Mouse (Mus musculus) liver, adult (tissue): ENCODE measurements around the gene Kcnk2.

Source experiments
- GATA4 ChIP-seq: IDR thresholded peaks from 2 replicates; pipeline ENCODE4 v1.6.1; 2014; ENCODE audit warnings: mild to moderate bottlenecking, low read length; ENCODE audit not compliant: insufficient replicate concordance

Gene Kcnk2

DNA sequence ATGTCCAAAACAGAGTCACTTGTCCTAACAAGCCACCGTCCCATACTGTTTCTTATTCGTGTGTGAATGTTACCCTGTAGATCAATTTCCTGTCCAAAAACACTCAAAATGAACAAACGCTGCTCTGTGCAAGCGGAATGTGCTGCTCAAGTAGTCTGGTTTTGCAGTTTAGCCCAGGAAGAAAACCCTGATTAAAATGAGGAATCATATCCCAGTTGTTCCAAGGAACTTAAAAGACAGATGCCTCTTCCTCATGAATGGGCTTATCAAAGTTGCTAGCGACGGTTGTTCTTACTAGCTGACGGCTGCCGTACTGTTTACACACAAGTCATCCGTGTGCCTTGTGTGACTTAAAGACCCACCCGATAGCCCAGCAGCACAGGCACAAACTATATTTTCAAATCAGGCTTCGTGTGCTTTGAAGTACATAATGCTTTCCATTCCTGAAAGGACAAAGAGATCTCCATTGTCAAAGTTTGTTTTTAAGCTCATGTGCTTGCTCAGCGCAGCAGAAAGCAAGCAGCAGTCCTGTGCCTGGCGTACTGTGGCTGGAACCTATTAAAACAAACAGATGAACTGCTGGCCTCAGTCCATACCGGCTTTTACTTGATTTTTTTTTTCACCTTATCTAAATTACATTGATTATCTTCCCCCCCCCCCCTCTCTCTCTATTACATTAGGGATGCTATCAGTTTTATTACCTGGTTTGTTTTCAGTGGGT, at the start of gene Kcnk2:
TSS of gene Kcnk2 (minus strand) at position 51 of the 721 bp plus-strand sequence.
- no peak for TF ChIP-seq GATA4

- no peak for TF ChIP-seq GATA4
Observed at GRCm38 (mm10) chr1:189440741-189441140, 38.7 kb upstream of the Kcnk2 start.

- TF ChIP-seq GATA4, result no peak
Observed at GRCm38 (mm10) chr1:189437126-189437525, 35.1 kb upstream of the Kcnk2 start.

DNA sequence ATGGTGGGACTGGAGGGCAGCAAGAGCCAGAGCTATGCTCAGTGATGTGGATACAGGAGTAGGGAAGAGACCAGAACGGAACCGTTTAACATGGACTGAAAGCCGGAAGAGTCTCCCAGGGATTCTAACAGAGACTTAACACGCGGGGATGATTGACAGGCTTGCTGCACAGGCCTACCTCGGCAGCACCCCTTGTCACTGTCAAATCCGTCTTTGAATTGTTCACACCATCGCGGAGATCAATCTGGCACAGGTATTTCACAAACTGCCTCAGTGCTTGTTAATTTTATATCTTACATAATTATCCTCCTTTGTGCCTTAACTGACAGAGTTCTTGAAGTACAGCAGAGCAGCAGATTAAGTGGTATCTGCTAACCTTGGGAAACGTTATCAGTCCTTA, 33.4 kb upstream of the Kcnk2 start:
- TF ChIP-seq GATA4, result no peak

DNA sequence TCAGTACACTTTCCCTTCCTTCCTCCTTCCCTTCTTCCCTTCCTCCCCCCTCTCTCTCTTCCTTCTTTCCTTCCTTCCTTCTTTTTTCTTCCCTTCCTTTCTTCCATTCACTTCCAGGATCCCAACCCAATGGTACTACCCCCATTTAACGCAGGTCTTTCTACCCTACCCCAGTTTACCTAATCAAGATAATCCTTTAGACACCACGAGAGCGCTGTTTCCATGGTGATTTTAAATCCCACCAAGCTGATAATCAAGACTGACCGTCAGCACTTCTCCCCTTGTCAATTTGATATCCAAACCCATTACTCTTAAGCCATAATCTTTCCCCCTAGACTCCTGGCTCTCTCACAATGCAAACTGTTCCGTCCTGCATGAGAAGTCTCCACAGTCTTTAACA, 29.4 kb upstream of the Kcnk2 start:
- no peak for TF ChIP-seq GATA4

DNA sequence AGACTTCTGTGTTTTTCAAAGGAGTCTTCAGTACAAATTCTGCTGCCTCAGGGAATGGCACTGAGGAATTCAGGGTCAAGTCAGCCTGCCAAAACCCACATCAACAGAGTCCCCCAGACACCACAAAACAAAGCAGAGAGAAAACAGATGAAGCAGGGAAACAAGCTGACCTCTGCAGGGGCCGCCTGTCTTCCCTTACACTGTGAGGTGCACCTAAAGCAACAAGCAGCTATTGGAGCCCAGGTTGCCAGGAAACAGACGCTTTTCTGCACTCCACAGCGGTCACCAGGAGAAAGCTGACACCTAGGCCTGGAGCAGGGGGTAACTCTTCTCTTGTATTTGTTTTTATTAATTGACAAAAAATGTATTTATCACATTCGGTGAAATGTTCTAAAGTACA, 28.5 kb upstream of the Kcnk2 start:
- TF ChIP-seq GATA4, result no peak

GRCm38 (mm10) chr1:189429566-189429965, 27.5 kb upstream of the Kcnk2 start:
- no peak for TF ChIP-seq GATA4

GRCm38 (mm10) chr1:189426252-189426651, 24.2 kb upstream of the Kcnk2 start:
- TF ChIP-seq GATA4, result no peak

DNA sequence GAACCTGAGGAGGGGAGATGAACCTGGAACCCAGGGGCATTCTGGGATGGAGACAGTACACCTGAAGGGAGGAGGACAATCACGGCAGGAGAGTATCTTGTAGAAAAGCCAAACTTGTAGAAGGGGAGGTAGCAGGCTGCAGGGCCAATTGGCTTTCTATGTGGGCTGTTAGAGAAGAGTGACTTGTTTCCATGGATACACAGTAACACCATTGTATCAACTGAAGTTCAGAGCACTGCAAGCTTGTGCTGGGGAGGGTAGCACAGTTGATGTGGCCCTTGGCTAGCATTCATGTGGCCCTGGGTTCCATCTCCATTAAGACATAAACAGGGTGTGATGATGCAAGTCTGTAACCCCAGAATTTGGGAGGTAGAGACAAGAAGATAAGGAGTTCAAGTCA, 17.8 kb upstream of the Kcnk2 start:
- no peak for TF ChIP-seq GATA4

DNA sequence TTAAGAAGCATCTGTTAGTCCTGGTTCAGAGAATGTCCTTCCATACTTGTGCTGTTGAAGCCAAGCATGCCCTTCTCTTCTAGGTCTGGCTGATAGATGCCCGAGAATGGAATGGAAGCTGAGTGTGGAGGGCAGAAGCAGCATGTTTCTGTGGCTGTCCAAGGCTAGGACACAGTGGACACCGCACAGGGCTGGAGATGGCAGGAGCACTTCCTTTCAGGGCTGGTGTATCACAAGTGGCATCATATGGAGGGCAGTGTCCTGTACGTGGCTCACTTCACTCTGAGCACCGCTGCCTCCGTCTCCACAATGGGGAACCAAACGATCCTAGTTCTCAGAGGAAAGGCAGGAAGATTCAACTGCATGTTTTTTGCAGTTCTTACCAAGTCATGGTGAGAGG, 7.8 kb upstream of the Kcnk2 start:
- no peak for TF ChIP-seq GATA4

DNA sequence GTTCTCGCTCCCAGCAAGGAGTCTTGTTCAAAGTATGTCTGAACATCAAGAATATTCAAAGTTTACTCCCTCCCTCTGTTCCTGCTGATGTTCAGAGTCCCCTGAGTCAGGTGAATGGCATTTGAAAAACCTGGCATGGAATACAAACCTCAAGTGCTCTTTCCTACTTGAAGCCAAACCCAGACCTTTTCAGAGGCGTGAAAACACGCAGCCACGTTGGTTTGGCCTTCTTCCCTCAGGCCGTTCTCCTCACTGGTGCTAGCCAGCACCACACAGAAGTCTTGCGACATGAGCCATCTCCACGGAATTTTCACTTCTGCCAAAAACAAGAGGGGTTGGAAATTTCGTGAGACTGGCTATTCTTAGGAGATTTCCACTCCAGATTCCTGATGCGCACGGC, 3.1 kb upstream of the Kcnk2 start:
- no peak for TF ChIP-seq GATA4

DNA sequence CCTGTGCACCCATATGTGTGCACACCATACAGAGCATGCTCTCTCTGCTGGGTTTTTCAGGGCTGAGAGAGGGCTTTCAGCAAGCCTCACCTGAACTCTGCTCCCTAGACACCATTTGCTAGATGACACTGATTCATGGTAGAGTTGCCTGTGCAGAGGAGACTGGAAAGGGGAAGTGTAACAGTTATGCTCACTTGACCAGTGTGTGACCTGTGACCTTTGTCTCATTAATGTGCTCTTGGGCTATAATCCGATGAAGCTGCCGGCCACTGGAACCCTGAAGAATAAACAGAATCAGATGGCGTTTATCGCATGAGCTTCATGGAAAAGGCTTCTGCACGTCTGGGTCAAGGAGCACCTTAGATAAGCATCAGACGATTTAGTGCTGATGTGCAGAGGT, 1.5 kb upstream of the Kcnk2 start:
- no peak for TF ChIP-seq GATA4

DNA sequence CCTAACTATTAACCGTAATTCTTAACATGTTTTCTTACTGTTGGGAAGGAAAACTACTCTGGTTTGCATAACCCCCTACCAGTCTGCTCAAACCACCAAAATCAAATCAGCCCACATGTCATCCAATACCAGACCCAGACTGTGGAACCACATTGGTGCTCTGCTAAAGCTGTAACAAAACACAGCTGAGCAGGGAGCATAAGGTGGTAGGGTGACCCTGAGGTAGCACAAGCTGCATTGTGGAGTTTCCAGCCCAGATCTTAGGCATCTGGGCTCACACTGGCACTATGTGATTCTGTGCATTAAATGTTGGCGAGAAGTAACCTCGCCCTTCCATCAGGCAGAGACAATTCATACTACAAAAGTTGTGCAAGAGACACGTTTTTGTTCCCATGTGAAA, 1.1 kb upstream of the Kcnk2 start:
- no peak for TF ChIP-seq GATA4

DNA sequence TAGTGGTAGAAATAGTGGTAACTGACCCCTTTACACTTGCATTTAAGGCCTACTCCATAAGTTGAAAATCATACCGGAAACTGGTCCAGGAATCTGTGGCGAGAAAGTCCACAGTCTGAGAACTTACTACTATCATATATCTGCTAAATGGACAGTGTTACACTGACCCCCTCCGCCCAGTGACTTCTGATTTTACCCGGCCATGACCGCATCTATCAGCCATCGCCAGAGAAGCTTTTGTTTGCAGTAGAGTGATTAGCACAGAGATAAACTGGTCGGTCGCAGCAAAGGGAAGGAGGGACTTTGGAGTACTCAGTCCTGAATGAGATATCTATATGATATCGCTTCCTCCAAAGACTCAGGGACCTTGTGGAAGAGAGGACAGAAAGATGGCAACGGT, 15.2 kb downstream of the Kcnk2 start:
- no peak for TF ChIP-seq GATA4

DNA sequence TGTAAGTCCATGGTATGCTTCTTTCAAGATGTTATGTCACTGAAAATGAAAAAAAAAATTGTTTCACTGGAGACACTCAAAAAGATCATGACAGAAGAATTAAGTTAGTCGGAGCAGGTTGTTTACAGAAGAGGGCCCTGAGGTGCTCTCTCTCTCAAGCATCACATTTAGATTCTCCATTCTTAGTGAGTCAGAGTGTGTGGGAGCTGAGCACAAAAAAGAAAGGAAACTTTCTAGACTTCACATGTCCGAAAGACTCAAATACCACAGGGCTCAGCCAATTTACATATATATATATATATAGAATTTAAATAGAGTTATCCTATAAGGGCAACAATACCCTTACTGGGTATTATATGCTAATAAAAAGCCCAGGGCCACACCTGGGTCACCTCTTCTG, 15.9 kb downstream of the Kcnk2 start:
- no peak for TF ChIP-seq GATA4

DNA sequence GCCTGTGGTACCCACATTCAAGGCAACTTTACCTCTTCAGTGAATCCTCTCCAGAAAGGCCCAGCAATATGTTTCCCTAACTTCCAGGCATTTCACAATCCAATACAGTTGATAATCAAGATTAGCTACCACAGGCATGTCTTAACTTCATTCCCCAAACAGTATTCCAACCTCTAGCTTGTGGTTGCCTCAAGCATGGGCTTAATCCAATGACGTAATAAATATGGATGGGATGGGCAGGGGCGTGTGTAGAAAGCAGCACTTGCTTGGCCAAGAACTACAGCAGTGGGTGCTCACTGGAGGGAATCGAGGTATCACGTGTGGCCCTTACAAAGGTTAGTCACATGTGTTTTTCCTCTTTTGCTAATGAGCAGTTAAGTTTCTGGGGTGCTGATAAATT, 34.4 kb downstream of the Kcnk2 start:
- no peak for TF ChIP-seq GATA4

DNA sequence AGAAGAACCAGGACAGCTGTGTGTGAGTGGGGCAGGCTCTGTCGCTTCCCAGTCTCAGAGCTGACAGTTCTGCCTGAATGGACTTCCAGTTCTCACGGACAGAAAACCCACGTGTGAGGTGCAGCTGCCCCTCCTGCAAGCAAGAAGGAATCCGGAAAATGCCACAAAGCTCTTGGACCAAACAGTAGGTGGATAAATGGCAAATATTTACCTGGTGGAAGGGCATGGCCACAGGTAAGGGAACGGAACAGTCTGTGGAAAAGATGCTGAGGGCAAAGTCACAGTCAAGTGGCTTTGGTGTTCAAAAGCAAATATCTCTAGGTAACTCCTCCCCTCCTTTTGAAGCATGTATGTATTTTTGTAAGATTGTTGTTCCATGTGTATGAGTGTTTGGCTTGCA, 37.9 kb downstream of the Kcnk2 start:
- TF ChIP-seq GATA4, result no peak
